ENCODE assay signal across 8 mouse cellular contexts in the genomic region with DNA sequence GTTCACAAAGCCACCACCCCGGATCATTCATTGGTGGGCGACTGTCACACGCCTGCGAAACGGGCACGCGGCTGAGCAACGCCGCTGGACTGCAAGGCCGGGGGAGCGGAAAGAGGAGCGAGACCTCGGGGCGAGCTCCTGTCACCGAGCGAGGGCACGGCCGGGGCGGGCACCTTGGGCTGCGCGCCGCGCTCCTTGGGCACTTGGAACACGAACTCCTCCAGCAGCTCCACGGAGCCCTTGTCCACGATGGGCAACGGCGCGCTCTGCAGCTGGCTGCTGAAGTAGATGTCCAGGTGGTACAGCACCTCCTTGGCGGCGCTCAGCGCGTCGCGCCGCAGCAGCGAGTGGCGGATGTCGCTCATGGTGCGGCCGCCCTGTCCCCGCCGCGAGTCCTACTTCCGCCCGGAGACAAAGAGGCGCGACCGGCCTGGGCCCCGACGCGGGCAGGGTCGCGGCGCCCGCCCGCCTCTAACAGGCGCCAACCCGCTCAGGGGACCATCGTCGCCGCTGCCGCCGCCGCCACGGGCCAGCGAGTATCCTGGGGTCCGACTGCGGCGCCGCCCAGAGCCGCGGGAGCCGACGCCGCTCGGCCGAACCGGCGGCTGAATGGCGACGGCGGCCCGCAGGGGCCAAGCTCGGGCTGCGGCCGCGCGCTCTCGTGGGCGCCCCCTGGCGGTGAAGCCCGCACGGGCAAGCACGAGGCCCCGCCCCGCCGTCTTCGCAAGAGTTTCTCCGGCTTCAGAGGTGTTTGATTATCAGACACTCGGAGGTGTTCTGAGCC. TPM values are rescaled to one million over a fixed set of nuclear protein-coding genes. Genes with fewer than 3 reads are reported as not detected.
DNase-seq lines count a peak whose midpoint lies in the region; ATAC-seq lines count a peak whose summit lies in the region.

TSS of gene E130309D02Rik (minus strand) at position 631 of the 784 bp plus-strand sequence.

- no peaks in the 10 kb centered on the region for H3K9me3 ChIP-seq in hindbrain, embryonic 13.5 days

- H3K27me3 ChIP-seq in hindbrain, embryonic 13.5 days, result no peaks in the 10 kb centered on the region

- peaks cover 44% of the 10 kb centered on the region for H3K4me1 ChIP-seq in hindbrain, embryonic 13.5 days (replicated peaks)

- peak within 1 kb of the TSS; percentile 95 for H3K9ac ChIP-seq in hindbrain, embryonic 13.5 days

- peak within 1 kb of the TSS; percentile 86 for H3K4me2 ChIP-seq in hindbrain, embryonic 13.5 days

- H3K4me3 ChIP-seq in hindbrain, embryonic 13.5 days, result peak within 1 kb of the TSS; percentile 86

- ATAC-seq in hindbrain, embryonic 13.5 days (ENCODE audit: low FRiP score), result peak; percentile 83

- DNase-seq in NIH3T3 (ENCODE audit: low read depth), result peak; percentile 91
- DNase-seq in cerebellum, postnatal 10 days, result peak; percentile 96 to 98
- peak; percentile 68 to 81 for DNase-seq in frontal cortex, postnatal 14 days (ENCODE audit: low spot score in 2 of 2)
- DNase-seq in layer of hippocampus, postnatal 36 days, result peak; percentile 83 to 85
- peak; percentile 91 for DNase-seq in lung, postnatal 36 days
- DNase-seq in retina, postnatal 1 day, result peak; percentile 89
- peak; percentile 66 to 87 for DNase-seq in urinary bladder, adult 18-20 months (ENCODE audit: low spot score in 2 of 2)

- peak within 1 kb of the TSS; percentile 98 for H3K27ac ChIP-seq in hindbrain, embryonic 13.5 days

- H3K36me3 ChIP-seq in hindbrain, embryonic 13.5 days, result peaks cover 71% of the 10 kb centered on the region

- WGBS in hindbrain, embryonic 13.5 days, result under 1% methylated on average over 94 of the region's 101 CpGs

RNA-seq across cellular contexts. Expression of gene E130309D02Rik, which starts in this region (rescaled TPM):
- polyA plus RNA-seq in hindbrain, embryonic 13.5 days (2015; fragmentation: Nextera tagmentation; extraction: Ambion mirVana), result 34.8 and 36.2 TPM in 2 replicates
- total RNA-seq in layer of hippocampus, postnatal 36 days (2021), result 10 to 100 TPM; 25.1 to 26.1 TPM

Comparison
In these comparisons a context has a peak if more than half of its experiments do, and no peak if none do; other contexts are left out.
1. Peak in every context shown above with its lines: DNase-seq, ATAC-seq, H3K4me3 ChIP-seq and H3K27ac ChIP-seq.